Mouse (Mus musculus) urinary bladder, adult 18-20 months (tissue): ENCODE measurements around the gene Entpd4b.
"Not testable (repeated sequence)": the region's sequence is repeated elsewhere in the genome, so short reads cannot be mapped to it uniquely, and the experiment has no call there.

Source experiments
- DNase-seq, 2 experiments: peaks; one replicate each; pipeline ENCODE4 v3.0.0; 2022; ENCODE audit warnings: low spot score in 2 of 2, mixed read lengths in 2 of 2

The Entpd4b gene

GRCm38 (mm10) chr14:69555110-69555831 lies at the start of gene Entpd4b:
Gene Entpd4b (plus strand): TSS chr14:69555424.
- not testable (repeated sequence) for DNase-seq

- not testable (repeated sequence) for DNase-seq
Observed at GRCm38 (mm10) chr14:69507000-69507399, 48.2 kb upstream of the Entpd4b start.

GRCm38 (mm10) chr14:69512449-69512848 lies 42.8 kb upstream of the Entpd4b start, which contains the start of gene Gm27179:
Gene Gm27179 (minus strand): TSS chr14:69512549.
- not testable (repeated sequence) for DNase-seq

- DNase-seq: not testable (repeated sequence)
Observed at GRCm38 (mm10) chr14:69520810-69521209, 34.4 kb upstream of the Entpd4b start.

GRCm38 (mm10) chr14:69523001-69523400 lies 32.2 kb upstream of the Entpd4b start:
- DNase-seq: not testable (repeated sequence)

- not testable (repeated sequence) for DNase-seq
Observed at GRCm38 (mm10) chr14:69526202-69526601, 29.0 kb upstream of the Entpd4b start.

- not testable (repeated sequence) for DNase-seq
Observed at GRCm38 (mm10) chr14:69536539-69536938, 18.7 kb upstream of the Entpd4b start.

GRCm38 (mm10) chr14:69540113-69540512 lies 15.1 kb upstream of the Entpd4b start:
- not testable (repeated sequence) for DNase-seq

- not testable (repeated sequence) for DNase-seq
Observed at GRCm38 (mm10) chr14:69542695-69543094, 12.5 kb upstream of the Entpd4b start.

- DNase-seq: not testable (repeated sequence)
Observed at GRCm38 (mm10) chr14:69544033-69544432, 11.2 kb upstream of the Entpd4b start.

GRCm38 (mm10) chr14:69545052-69545451 lies 10.2 kb upstream of the Entpd4b start:
- DNase-seq: not testable (repeated sequence)

- DNase-seq: not testable (repeated sequence)
Observed at GRCm38 (mm10) chr14:69547310-69547709, 7.9 kb upstream of the Entpd4b start.

- not testable (repeated sequence) for DNase-seq
Observed at GRCm38 (mm10) chr14:69556820-69557219, 1.6 kb downstream of the Entpd4b start.

GRCm38 (mm10) chr14:69557550-69557949 lies 2.3 kb downstream of the Entpd4b start:
- DNase-seq: not testable (repeated sequence)
